Mouse (Mus musculus): ENCODE measurements at regions not wholly inside any gene's neighbourhood (a gene's known extent, or its start where the extent isn't known, plus 50 kb on each side); places are given as distances from the start of the nearest gene placed in this dataset.
"Not testable (repeated sequence)": the region's sequence is repeated elsewhere in the genome, so short reads cannot be mapped to it uniquely, and the experiment has no call there.

DNA sequence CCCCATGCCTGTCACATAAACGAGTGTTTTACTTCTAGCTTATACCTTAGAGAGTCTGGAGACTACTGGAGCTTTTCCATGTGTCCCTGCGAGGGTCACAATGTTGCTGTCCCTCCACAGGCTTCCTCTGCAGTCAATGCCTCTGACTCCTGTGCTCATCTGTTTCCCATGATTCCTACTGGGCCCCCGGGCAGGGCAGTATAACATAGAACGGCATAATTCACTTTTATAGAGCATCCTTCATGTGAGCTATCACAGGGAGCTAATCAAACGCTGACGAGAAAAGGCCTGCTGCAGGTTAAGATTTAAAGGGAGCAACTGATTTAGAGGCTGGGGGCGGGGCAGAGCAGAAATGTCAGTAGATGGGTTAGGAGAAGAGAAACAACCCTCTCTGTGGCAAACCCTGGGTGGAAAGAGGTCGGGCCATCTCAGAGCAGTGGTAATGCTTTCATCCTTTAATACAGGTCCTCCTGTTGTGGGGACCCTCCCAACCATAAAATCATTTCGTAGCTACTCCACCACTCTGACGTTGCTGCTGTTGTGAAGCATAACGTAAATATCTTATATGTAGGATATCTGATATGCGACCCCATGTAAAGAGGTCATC is 168.5 kb upstream of the Cdkn3 start:
- DNase-seq (ENCODE audit: low spot score in 2 of 2), result no peak

- no peak for DNase-seq (ENCODE audit: low spot score in 2 of 2)
Measured at GRCm38 (mm10) chr14:46591211-46591610, 169.1 kb upstream of the Cdkn3 start.

GRCm38 (mm10) chr14:46586093-46586492 is 174.2 kb upstream of the Cdkn3 start:
- DNase-seq (ENCODE audit: low spot score in 2 of 2), result no peak

DNA sequence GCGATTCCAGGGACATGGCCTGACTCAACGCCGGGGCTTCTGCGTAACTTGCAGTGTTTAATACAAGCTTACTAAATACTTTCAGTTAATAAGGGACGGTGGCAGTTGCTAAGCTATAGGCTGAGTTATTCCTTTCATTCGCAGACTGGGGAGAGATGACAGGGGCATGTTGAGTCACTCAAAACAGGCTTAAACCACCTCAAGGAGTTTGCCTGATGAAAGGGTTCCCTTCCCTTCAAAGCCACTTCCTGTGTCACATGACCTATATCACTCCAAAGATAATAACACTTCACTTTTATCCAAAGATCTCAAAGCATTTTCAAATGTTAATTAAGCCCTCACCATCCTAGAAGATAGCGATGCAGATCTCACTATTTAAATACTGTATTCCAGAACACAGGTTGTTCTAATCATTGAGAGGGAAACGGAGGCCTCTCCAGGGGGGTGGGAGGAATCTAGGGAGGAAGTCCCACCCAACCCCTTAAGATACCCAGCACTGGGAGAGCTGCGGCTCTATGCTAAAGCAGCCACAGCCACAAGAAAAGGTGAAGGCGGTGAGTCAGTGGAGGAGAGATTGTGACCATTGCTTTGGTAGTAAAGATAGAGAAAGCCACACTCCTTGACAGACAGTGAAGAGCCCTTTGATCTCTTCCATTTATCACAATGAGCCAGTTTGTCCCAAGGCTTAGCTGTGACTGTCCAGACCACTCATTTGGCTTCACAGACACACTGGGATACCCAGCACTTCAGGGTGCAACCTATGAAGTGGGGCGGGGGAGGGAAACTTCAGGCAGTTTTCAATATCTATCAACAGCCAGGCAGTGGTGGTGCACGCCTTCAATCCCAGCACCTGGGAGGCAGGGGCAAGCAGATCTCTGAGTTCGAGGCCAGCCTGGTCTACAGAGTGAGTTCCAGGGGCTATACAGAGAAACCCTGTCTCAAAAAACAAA is 182.0 kb upstream of the Cdkn3 start:
- no peak for DNase-seq (ENCODE audit: low spot score in 2 of 2)

DNA sequence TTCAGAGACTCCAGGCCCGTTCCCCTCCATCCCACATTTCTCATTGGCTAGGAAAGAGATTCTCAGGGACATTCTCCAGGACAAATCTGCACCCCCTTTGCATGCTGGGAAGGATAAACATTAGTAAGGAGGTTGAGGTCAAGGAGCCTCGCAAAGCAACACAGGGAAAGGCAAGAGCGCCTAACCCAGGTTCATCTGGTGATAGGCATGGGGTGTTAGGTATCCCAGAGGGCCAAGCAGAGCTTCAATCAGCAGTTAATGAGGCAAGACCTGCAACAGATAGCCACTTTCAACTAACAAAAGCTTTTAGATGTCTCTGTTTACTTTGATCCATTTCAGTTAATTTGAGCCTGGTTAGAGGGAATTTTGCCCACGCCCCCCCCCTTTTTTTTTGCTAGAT is 184.5 kb upstream of the Cdkn3 start:
- DNase-seq (ENCODE audit: low spot score in 2 of 2), result no peak

DNA sequence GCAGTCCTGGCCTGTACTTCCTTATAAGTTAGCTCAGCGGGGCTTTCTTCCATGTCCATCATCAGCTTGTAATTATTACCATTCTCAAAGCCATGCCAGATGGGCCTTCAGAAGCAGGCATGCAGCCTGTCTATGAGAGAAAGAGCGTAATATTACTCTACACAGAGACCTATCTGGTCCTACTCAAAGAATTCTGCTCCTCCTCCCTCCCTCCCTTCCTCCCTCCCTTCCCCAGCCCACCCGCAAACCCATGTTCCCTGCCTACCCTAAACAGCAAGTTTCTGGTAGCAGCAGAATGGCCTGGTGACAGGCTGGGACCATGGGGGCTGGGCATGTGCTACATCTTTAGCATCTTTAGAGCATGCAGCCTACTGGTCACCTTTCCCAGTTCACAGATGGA is 184.9 kb upstream of the Cdkn3 start:
- no peak for DNase-seq (ENCODE audit: low spot score in 2 of 2)

- no peak for DNase-seq (ENCODE audit: low spot score in 2 of 2)
Measured at GRCm38 (mm10) chr14:46573401-46573800, 182.9 kb upstream of the Bmp4 start.

DNA sequence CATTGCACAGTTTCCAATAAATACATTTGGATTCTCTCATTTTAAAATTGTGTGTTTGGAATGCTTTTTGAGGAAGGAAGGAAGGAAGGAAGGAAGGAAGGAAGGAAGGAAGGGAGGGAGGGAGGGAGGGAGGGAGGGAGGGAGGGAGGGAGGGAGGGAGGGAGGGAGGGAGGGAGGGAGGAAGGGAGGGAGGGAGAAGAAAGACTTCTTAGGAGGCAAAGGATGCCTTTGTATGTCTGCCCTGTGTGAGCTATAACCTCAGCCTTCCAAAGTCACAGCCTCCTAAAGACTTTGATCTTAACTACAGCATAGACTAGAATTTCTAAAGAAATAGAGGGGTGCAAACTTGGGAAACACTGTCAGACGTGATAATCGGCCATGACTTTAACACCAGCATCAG is 182.5 kb upstream of the Bmp4 start:
- not testable (repeated sequence) for DNase-seq (ENCODE audit: low spot score in 2 of 2)

DNA sequence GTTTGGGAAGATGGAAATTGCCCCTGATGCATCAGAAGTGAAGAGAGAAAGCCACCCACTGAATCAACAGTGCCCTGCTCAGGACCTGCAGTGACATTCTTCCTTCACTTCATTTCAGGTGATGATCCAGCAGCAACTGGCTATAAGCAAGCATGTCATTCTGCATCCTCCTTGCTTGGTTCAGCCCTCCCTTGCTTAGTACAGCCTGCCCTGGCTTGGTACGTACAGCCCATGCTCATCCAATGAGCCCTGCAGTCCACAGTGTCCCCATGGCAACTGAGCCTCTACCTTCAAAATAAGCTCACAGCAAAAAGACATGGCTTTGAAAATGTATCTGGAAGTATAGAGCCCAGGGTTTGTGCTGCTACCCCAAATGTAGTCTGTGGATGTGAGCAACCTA is 181.4 kb upstream of the Bmp4 start:
- DNase-seq (ENCODE audit: low spot score in 2 of 2), result no peak

DNA sequence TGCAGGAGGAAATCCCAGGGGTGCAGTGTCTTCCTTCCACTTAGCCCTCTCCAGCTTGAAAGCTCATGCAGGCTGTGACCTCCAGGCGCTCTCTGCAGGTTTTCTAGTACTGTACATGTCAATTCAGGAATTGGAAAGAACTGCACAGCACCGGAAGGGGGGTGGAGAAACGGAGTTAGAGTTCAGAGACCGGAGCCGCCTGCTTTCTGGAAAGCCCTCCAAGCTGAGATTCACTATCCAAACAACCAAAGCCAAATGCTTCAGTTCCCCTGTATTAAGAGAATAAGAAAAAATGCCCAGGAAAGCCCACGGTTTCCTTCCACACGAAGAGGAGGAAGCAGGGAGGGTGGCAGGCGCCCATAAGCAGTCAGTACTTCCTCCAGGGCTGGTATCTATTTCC is 178.8 kb upstream of the Bmp4 start:
- no peak for DNase-seq (ENCODE audit: low spot score in 2 of 2)

DNA sequence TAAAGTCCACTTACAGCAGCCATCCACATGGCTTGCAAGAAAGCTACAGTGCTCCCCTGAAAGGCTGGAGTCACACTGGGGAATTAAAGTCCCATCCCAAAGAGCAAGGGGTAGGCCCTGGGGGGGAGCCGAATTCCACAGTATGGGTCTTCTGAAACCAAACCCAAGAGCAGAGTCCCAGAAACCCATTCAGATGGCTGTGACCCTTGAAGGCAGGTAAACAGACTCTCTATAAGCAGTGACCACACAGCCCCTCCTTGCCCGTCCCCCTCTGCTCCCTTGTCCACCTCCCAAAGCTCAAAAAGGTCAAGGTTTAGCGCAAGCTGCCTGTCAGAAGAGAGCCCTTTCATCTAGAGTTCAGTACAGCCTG is 176.9 kb upstream of the Bmp4 start:
- DNase-seq (ENCODE audit: low spot score in 2 of 2), result no peak

GRCm38 (mm10) chr14:46566681-46567410 is 176.4 kb upstream of the Bmp4 start:
- DNase-seq (ENCODE audit: low spot score in 2 of 2), result no peak

DNA sequence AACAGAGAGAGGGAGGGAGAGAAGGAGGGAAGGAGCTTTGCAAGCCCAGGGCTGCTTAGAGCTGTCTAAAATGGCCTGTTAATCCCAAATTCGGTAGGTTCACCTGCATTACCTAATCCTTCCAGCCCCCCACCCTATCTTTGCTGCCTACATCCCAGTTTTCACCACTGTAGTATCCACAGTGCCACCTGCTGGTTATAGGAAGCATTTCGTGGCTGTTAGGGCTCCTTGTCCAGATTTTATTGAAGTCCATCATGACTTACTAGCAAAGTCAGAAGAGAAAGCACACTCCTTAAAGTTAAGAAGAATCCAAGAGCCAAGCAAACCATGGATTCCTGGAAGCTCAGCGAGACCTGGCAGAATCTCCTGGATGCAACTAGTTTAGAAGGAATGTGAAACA is 174.5 kb upstream of the Bmp4 start:
- peak in 1 of 2 experiments; percentile 16 for DNase-seq (ENCODE audit: low spot score in 2 of 2)

GRCm38 (mm10) chr14:46562016-46562415 is 171.5 kb upstream of the Bmp4 start:
- DNase-seq (ENCODE audit: low spot score in 2 of 2), result no peak

DNA sequence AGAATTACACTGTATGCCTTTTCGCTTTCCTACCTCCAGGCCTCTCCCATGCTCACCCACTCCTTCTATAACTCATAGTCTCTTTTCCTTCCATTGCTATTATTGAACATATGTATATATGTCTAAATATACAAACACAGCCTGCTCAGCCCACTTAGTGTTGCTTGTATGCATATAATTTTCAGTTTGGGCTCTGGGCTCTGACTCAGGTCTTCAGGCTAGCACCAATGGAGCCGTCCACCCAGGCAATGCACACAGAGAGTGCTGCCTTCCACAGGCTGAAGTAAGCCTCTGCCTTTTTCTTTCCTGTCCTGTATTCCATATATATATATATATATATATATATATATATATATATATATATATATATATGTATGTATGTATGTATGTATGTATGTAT is 162.8 kb upstream of the Bmp4 start:
- no peak for DNase-seq (ENCODE audit: low spot score in 2 of 2)

DNA sequence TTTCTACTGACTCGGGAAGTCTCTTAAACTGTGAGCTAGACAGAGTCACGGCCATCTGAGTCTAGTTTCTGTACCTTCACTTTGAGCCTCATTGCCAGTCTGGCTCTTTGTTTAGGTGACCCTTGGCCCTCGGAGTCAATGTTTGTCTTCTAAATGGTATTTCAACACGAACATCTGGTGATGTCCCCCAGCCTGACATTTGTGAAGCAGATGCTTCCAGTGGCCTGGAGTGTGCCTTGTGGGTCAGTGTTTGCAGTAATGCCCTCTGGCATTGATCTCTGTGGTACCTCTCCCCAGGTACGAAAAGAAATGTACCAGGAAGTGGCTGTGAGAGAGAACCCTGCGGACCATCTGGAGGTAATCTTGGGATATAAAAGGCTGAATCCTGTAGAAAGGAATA is 155.7 kb upstream of the Bmp4 start:
- DNase-seq (ENCODE audit: low spot score in 2 of 2), result no peak

DNA sequence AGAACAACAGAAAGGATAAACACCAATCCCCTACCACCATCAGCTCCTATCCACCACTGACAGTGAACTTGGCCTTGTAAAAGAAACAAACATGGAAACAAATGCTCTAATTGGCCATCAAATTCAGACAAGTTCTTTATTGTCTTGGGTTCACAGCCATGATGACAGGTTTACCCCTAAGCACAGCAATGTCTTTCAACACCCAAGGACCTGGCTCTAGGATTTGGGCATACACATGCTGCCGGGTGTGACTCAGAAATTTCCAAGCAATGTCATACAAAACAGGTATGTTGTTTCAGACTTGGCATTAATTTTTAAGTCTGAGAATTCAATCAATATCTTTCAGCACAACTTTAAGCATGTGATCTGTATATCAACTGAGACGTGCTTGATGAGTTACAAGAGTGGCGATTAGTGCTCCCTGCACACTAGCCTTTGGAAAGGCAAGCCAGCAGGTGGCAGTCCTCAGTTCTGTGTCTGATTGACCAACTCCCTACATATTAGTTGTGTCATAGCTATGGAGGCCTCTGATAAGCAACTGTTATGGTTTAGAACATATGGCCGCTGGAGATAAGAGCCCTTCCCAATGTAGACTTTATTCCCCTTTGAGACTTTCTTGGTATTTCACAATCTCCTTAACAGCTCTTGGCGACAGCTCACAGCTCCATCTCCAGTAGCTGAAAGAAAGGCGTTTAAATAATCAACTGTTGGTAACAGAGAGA is 149.2 kb upstream of the Bmp4 start:
- peak; percentile 69 to 71 for DNase-seq (ENCODE audit: low spot score in 2 of 2)

- no peak for DNase-seq (ENCODE audit: low spot score in 2 of 2)
Measured at GRCm38 (mm10) chr14:46536002-46536762, 145.7 kb upstream of the Bmp4 start.

DNA sequence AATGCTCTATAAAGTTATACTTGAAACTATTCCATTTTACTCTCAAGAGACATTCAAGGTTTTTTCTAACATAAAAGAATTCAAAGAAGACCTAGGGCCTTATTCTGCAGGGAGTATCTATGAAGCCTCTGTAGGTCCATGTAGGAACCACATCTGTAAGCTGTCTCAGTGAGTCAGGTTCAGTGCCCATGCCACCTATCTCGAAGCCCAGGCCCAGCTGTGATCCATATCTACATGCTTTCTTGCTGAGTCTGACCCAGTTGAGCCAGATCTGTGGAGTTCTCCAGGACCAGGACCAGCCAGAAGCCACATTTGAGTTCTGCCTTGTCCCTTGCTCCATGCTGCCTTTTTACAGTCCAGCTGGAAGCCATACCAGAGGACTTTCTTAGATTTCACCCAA is 142.2 kb upstream of the Bmp4 start:
- no peak for DNase-seq (ENCODE audit: low spot score in 2 of 2)

DNA sequence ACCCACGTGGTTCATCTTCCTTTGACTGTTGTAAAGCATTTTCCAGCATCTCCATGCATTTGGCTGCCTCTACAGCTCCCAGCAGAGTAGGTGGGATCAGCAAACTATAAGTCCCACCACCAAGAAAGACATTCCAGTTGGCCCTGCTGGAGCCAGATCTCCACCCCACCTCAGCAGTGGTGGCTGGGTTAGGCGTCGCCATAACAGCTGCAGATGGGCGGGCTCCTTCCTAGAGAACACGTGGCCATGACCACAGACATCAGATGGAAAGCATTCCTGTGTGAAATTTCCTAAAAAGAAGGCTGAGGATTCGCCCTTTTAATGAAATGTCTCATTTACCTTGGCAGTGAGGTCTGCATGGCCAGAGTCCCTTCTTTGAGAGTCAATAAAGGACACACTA is 140.0 kb upstream of the Bmp4 start:
- DNase-seq (ENCODE audit: low spot score in 2 of 2), result no peak

DNA sequence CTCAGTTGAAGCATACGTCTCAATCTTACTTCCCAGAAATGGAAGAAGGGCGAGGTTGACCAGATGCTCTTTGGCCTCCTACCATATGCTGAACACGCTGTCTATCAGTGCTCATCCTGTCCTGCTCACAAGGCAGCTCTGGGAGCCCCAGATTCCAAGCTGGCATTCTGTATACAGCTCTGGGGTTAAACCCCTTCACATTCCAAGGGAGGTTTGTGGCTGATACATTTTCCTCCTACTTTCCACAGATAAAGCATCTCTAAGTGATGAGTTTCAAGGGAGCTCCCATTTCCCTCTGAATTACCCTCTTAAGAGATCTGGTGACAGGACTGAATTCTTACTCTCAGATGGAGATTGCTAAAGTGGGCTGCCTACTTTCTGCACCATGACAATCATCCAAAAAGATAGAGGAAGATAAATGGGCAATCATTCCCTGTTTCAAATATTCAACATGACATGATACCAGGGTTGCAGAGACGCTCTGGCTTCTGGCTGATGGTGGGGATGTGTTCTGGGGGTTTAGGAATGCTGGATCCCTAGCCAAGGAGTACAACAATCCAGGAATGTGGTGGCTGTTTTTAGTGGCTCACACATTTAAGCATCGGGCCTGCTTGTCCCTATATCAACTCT is 138.7 kb upstream of the Bmp4 start:
- DNase-seq (ENCODE audit: low spot score in 2 of 2), result no peak
